Mouse (Mus musculus): ENCODE measurements at regions not wholly inside any gene's neighbourhood (a gene's known extent, or its start where the extent isn't known, plus 50 kb on each side); places are given as distances from the start of the nearest gene placed in this dataset.
A peak's percentile ranks its signal among the peaks of the same experiment; 100 is the strongest.

- no peak for DNase-seq (ENCODE audit: low read depth, low spot score)
Measured at GRCm38 (mm10) chr2:180854349-180855004, 66.3 kb downstream of the Ythdf1 start.

GRCm38 (mm10) chr2:180847497-180847896, 70.8 kb upstream of the Bhlhe23 start:
- DNase-seq (ENCODE audit: low read depth, low spot score): no peak

GRCm38 (mm10) chr2:180845011-180845410, 68.3 kb upstream of the Bhlhe23 start:
- peak; percentile 11 for DNase-seq (ENCODE audit: low read depth, low spot score)

- DNase-seq (ENCODE audit: low read depth, low spot score): no peak
Measured at GRCm38 (mm10) chr2:180843669-180844068, 67.0 kb upstream of the Bhlhe23 start.

- DNase-seq (ENCODE audit: low read depth, low spot score): no peak
Measured at GRCm38 (mm10) chr2:180839126-180839525, 62.4 kb upstream of the Bhlhe23 start.

GRCm38 (mm10) chr2:180837996-180838395, 61.3 kb upstream of the Bhlhe23 start:
- DNase-seq (ENCODE audit: low read depth, low spot score): no peak

- DNase-seq (ENCODE audit: low read depth, low spot score): no peak
Measured at GRCm38 (mm10) chr2:180837318-180837920, 60.7 kb upstream of the Bhlhe23 start.

- no peak for DNase-seq (ENCODE audit: low read depth, low spot score)
Measured at GRCm38 (mm10) chr2:180835936-180836602, 59.4 kb upstream of the Bhlhe23 start.

- no peak for DNase-seq (ENCODE audit: low read depth, low spot score)
Measured at GRCm38 (mm10) chr2:180832711-180833110, 56.0 kb upstream of the Bhlhe23 start.

GRCm38 (mm10) chr2:180830607-180831006, 53.9 kb upstream of the Bhlhe23 start:
- no peak for DNase-seq (ENCODE audit: low read depth, low spot score)

- no peak for DNase-seq (ENCODE audit: low read depth, low spot score)
Measured at GRCm38 (mm10) chr2:180828086-180828485, 51.4 kb upstream of the Bhlhe23 start.

GRCm38 (mm10) chr2:180826742-180827141, 50.0 kb upstream of the Bhlhe23 start:
- DNase-seq (ENCODE audit: low read depth, low spot score): no peak

Measured in forelimb bud, embryonic 11.5 days (tissue).